Mouse (Mus musculus) adrenal gland (tissue): Measurements from ENCODE around the gene Dsn1.

ENCODE experiments used
- intact Hi-C: fragments of 180-260 bp; cut with DNase I; formaldehyde crosslinking; loops from one replicate; pipeline ENCODE4 v1.15.1; 2025

The Dsn1 gene

GRCm38 (mm10) chr2:156973316-156974100, 33.4 kb downstream of the Dsn1 start:
- intact Hi-C loops: no loop called here

DNA sequence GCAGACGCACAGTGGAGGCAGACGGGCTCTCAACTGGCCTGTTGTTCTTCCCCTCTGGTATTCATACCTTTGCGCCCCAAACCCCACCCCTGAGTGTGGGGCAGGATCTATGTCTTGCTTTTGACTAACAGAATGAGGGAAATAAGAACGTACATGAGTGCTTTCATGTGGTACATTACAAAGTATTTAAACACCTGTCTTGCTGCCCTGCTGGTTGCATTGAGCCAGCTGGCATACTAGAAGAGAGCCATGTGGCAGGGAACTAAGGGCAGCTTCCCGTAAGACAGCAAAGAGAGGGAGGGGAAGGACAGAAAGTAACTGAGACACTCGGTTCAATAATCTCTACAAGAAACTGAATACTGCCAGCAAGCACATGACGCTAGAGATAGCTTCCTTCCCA, 36.7 kb downstream of the Dsn1 start:
- intact Hi-C loops: no loop called here

DNA sequence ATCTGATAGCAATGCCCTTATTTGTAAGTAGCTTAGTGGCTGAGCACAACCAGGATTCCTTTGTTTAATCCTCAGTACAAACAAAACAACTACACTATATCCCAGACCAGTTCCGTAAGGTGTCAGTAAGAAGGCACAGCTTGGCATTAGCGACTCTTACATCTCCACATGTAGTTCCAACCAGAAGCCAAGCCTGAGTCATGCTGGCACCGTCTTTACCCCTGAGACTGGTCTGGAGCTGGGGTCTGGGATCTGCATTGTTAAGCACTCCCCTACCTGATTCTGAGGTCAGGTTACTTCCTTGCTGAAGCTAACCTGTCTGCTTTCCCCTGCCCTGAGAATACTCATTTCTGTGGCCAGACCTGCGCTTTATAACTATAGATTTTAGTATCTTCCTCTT, 38.5 kb downstream of the Dsn1 start:
- intact Hi-C loops: no loop called here

DNA sequence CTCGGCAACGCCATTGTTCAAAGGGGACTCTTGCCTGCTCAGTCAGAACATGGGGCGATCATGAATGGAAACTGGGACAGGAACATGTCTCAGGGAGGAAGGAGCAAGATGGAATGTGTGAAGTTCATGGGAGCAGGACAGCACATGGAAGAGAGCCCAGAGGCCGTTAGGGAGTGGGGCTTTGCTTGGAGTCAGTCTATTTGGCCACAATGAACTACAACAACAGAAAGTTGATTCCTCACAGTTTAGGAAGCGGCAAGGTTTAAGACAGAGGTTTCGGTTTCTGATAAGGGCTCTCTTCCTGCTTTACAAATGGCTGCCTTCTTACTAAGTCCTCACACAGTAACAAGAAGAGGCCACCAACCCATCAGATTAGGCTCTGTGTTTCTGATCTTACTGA, 39.6 kb downstream of the Dsn1 start:
- intact Hi-C loops: no loop called here

GRCm38 (mm10) chr2:156963891-156964290, 43.1 kb downstream of the Dsn1 start:
- intact Hi-C loops: no loop called here

- intact Hi-C loops: no loop called here
Observed at GRCm38 (mm10) chr2:156958496-156959252, 48.3 kb downstream of the Dsn1 start.

DNA sequence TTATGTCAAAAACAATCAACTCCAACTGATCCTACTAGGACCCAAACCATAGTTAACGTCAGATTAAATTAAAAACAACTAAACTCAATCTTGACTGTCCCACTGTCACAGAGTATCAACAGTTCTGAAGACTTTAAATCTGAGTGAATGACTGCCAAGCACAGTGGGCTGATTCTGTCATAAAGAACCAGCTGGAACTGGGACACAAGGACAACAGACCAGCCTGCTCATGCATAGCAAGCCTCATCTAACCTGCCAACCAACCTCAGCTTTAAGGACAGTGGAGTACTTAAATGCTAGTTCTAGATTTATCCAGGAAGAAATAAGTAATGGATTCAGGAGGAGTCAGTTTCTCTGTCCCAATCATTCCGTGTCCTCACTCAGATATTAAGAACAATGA, 49.9 kb downstream of the Dsn1 start:
- intact Hi-C loops: no loop called here

DNA sequence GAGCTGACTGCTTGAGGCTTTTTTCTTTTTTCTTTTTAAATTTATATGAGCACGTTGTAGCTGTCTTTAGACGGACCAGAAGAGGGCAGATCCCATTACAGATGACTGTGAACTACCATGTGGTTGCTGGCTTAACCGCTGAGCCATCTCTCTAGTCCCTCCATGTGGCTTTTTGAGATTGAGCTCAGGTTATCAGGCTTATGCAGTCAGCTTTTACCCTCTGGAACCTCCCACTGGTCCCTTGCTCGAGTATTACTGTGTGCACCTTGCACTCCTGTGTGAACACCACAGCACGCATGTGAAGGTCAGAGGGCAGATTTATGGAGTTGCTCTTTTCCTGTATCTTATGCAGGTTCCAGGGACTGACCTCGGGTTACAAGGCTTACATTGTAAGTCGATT, 50.6 kb downstream of the Dsn1 start:
- intact Hi-C loops: no loop called here

DNA sequence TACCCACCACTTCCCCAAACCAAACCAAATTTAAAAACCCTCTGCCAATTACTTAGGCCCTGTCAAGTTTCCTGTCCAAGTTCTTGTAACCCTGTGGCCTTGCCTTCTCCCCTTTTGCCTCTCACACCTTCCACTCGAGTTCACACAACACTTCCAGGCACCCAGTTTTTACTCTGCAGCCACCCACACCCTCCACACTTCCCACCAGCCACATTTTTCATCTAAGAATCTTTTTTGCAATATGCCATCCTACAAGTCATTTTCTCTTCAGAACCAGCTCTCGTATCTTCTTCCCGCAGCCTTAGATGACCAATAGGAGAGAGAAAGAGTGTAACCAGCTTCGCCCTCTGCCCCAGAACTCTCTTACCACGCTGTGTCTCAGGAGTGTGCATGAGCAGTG, 52.5 kb downstream of the Dsn1 start:
- intact Hi-C loops: no loop called here

- intact Hi-C loops: no loop called here
Observed at GRCm38 (mm10) chr2:156951301-156952094, 55.5 kb downstream of the Dsn1 start.

DNA sequence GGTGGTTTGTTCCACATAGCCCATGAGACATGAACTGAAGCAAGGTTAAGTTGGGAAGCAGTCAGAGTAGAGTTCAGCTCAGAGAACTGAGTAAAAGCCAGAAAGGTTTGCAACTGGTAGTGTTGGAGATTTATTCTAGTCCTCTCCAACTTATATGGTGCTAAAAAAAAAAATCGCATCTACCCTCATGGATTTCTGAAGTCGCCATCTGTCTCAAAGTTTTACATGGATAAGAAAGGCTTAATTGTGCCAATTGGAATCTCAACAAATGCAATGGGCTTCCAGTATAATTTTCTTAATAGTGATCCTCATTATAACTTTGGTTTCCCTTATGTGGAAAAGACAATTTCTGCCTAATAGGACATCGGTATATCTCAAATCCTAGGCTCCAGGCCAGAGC, 56.1 kb downstream of the Dsn1 start:
- intact Hi-C loops: no loop called here
